Mouse (Mus musculus) lung, postnatal 36 days (tissue): Measurements from ENCODE around the gene Mtx1.

ENCODE experiments used
- DNase-seq: peaks from one replicate; pipeline ENCODE4 v3.0.0; 2022; ENCODE audit warnings: mixed read lengths

Gene Mtx1

GRCm38 (mm10) chr3:89210731-89211130 lies 16.2 kb downstream of the Mtx1 start:
- DNase-seq = no peak

GRCm38 (mm10) chr3:89210162-89210561 lies 16.7 kb downstream of the Mtx1 start:
- DNase-seq = no peak

DNA sequence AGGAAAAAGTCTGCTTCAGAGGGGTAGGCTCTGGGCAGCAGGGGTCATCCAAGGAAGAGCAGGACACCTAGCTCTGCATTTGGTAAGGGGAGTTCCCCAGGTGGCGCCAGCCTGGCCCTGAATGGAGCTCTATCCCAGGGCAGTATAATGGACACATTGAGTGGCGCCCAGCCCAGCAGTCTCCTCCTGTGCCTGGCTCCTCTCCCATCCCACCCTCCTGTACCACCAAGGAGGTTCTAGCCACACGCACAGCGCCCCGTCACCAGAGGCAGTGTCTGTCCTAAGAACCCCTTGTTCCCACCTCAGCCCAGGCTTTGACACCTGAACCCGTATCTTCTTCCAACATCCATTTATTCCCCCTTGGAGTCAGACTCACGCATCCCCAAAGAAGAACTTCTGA lies 17.2 kb downstream of the Mtx1 start:
- DNase-seq = no peak

DNA sequence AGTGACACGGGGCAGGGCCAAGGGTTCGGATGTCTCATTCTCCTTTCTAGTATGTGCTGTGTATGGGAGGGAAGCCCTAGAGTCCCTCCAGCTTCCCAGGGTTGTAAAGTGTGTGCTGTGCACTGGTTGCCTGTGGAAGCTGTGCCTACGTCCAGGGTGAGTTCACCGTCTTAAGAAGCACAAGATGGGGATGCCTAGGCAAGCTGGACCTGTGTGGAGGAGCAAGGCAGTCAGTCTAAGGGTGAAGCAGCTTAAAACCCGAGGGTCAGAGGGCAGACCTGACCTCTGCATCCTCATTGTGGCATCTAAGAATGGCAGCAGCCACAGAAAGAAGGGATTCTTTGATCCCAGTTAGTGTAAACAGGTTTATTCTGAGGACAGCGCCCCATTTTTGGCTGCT lies 18.2 kb downstream of the Mtx1 start:
- DNase-seq = no peak

DNA sequence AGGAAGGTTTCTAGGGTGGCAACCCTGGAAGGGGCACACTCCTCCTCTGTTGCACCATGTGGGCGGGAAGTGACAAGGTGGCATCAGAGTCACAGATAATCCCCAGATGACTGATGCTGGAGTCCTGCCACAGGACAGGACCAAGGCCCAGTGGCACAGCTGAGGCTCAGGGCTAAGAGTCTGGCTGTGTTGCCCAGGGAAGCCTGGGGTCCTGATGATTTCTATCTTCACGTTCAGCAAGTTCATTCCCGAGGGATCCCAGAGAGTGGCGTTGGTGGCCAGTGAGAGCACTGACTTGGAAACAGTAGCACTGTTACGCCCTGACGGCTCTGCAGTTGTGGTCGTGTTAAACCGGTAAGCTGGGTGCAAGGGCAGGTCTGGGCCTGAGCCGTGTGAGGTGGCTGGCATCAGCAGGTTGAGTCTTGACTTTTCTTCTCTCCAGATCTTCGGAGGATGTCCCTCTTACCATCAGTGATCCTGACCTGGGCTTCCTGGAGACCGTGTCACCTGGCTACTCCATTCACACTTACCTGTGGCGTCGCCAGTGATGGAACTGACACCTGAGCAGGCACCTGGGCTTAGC lies 18.7 kb downstream of the Mtx1 start:
- DNase-seq = no peak

GRCm38 (mm10) chr3:89206695-89207094 lies 20.2 kb downstream of the Mtx1 start:
- no peak for DNase-seq

DNA sequence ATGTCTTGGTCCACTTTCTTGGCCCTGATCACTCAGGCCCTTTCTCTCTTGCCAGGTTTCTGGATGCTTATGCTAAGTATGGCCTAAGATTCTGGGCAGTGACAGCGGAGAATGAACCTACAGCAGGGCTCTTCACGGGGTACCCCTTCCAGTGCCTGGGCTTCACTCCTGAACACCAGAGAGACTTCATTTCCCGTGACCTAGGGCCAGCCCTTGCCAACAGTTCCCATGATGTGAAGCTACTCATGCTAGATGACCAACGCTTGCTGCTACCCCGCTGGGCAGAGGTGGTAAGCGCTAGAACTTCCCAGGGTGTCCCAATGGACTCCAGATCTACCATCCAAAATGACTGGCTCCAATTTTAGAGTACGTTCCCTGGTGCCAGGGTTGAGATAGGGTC lies 20.8 kb downstream of the Mtx1 start:
- no peak for DNase-seq

DNA sequence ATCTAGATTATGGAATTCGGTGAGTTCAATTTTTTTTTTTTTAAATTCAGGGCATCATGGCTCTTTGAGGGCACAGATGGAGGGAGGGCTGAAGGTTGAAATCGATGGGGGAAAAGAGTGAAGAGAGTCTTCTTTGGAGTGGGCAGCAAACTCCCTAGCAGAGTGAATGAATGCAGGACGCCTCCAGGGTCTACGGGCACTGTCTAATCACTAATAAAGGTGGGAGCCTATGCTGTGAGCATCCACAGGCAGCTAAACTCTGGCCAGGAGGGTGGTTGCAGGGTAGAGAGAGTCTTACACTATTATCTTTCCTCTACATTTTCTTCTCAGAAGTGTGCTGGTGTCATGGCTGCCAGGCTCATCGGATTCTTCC lies 23.8 kb downstream of the Mtx1 start:
- no peak for DNase-seq

GRCm38 (mm10) chr3:89202253-89203141 lies 24.4 kb downstream of the Mtx1 start, which contains the start of gene Gba:
Gene Gba (plus strand): TSS chr3:89202928.
- DNase-seq = peak; percentile 93

- DNase-seq = no peak
Observed at GRCm38 (mm10) chr3:89199839-89200238, 27.0 kb downstream of the Mtx1 start.

DNA sequence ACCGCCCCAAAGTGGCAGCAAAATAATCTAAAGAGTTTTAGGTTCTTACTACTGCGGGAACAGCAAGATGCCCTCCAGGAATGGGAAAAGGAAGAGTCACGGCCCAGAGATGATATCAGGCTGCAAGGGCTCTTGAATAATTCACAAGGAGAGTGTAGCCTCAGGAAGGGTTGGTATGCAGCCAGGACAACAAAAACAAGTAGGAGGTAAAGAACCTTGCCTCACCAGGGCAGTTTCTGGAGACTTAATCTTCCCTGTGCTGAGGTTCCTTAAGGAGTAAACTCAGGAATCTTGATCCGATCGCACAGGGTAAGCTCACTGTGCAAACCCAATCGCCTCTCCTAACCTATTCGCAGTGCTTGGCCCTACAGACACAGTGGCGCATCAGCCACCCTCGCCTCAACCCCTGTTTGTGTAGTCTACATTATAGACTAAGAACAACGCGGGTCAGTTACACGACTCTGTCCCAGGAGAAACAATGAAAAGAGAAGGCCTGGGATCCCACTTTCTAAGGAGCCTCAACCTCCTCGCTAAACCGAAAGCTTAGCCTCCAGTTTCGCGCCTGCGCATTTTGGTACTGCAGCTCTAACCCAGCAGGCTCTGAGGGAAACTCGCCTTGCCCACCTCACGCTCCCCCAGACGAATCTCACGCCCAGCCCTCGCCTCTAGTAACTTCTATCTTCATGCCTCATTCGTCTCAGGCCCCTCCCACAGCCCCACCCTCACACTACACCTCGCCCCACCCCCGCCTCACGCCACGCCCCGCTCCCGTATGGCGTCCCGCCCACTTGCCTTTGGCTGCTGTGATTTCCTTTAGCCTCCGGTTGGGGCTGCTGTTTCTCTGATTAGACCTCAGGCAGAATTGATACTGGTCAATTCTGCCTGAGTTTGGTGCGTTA lies 30.7 kb downstream of the Mtx1 start:
- DNase-seq = peak; percentile 94

DNA sequence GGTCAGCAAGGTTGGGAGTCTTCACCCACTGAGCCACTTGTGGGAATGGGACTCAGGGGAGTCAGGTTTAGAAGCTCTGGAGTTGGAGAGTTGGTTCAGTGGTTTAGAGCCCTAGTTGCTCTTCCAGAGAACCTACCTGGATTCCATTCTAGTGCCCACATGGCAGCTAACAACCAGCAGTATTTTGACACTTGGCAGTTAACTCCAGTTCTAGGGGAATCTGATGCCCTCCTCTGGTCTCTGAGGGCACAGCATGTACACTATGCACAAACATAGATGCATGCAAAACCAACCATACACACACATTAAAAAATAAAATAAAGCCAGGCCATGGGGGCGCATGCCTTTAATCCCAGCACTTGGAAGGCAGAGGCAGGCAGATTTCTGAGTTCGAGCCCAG lies 33.0 kb downstream of the Mtx1 start:
- peak; percentile 58 for DNase-seq

DNA sequence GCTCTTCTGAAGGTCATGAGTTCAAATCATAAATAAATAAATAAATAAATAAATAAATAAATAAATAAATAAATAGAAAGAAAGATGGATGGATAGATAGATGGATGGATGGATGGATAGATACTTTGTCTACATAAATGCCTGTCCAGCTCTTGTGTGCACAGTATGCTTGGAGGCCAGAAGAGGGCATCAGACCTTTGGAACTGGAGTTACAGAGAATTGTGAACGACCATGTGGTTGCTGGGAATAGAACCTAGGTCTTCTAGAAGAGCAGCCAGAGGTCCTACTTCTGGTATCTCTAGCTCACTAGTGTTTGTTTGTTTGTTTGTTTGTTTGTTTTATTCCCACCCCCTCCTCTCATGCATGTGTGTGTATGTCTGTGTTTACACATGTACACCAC lies 33.5 kb downstream of the Mtx1 start:
- no peak for DNase-seq

DNA sequence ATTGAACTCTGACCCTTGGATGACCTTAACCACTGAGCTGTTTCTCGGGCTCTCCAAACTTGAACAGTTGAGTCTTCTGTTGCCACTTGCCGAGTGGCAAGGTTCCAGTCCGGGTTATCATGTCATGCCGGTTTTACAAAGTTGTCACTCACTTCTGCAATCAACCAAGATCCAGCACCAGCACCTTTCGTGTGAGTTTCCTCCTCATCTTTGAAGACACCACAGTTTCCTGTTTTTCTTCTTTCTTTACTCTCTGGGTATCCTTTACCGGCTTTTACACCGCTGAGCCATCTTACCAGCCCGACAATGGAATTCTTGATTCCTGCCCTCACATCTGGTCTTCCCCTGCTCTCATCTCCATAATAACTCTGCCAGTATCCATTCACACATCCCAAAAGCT lies 36.5 kb downstream of the Mtx1 start:
- no peak for DNase-seq

DNA sequence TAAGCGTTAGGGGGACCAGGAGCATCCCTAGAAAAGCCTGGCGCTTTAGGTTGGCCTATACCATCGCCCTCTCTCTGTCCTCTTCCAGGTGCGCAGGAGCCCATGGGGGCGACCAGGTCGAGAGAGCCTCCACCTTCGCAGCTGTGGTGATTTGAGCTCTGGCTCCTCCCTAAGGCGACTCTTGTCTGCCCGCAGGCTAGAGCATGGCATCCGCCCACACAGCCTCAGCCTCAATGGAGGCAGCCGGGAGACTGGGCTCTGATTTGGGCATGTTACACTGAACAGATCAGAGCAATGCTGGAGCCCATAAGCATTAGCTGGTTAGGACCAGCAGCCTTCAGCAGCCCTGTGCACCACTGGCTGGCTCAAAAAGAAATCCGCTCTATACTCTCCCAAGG lies 38.4 kb downstream of the Mtx1 start:
- DNase-seq = no peak

DNA sequence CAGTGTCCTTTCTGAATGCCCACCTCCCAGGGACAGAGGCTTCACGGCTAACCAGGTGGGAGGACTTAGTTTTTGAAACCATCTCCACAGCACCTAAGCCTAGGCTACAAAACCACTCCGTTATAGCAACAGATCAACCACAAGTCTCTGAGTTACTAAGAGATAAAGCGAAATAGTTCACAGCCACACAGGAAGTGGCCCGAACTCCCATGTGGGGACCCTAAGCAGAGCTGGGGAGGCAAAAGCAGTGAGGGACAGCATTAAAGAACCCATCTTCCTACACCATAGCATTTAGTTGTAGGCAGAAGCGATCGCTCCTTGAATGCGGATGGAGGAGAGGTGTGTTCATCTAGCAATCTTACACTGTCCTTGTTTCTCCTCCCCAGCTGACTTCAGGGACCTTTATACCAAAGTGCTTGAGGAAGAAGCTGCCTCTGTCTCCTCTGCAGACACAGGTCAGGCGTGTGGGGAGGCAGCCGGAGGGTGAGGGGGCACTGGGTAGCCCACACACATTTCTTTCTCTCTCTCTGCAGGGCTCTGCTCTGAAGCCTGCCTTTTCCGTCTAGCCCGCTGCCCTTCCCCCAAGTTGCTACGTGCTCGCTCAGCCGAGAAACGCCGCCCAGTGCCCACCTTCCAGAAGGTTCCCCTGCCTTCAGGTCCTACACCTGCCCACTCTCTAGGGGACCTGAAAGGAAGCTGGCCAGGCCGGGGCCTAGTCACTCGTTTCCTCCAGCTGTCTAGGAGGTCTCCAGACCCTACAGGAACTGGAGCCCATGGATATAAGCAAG lies 39.0 kb downstream of the Mtx1 start:
- no peak for DNase-seq

DNA sequence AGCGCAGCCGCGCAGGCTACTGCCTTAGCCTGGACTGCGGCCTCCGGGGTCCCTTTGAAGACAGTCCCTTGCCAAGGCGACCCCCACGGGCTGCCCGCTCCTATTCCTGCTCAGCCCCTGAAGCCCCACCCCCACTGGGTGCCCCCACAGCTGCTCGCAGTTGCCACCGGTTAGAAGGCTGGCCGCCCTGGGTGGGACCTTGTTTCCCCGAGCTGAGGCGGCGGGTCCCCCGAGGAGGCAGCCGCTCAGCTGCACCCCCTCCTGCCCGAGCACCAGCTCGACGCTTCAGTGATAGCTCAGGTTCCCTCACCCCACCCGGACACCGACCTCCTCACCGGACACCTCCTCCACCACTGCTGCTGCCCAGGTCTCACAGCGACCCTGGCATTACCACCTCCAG lies 39.7 kb downstream of the Mtx1 start:
- no peak for DNase-seq

DNA sequence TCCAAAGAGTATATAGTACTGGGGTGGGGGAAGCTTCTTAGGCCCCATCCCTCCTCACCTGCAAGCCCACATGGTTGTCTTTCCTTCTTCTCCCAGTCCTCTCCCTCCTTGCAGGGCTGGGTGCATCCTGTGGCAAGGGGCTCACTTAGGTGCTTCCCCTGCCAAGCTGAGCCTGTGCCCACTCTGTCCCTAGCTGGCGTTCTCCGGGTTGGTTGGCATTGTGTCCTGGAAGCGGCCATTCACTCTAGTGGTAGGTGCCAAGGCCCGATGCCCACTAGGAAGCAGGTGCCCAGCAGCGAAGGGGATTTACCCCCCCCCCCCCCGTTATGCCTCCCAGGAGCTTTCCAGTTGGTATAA lies 43.0 kb downstream of the Mtx1 start:
- DNase-seq = no peak

- DNase-seq = peak; percentile 87
Observed at GRCm38 (mm10) chr3:89183058-89183958, 43.6 kb downstream of the Mtx1 start, which contains the start of gene Fam189b. Gene Fam189b (plus strand): TSS chr3:89183143.

- DNase-seq = no peak
Observed at GRCm38 (mm10) chr3:89182531-89183057, 44.3 kb downstream of the Mtx1 start.
